Comparison of ENCODE assay signal across 21 mouse cellular contexts in genomic region chr2:65538436-65538835, GRCm38 (mm10). TPM values are rescaled to one million over a fixed set of nuclear protein-coding genes. Genes with fewer than 3 reads are reported as not detected.
"Had no signal": no experiment of that assay in that cellular context is flagged by ENCODE, and none has a peak within 500 bp of the region (broad histone marks: within the 10 kb centered on the region; RNA-seq: fewer than 3 reads in every experiment).

No protein-coding gene starts in this region.

- H3K27me3 ChIP-seq: limb, embryonic 15.5 days; megakaryocyte, embryonic 14.5 days; neural tube, embryonic 12.5 days had no signal

- H3K9ac ChIP-seq: limb, embryonic 15.5 days; liver, embryonic 14.5 days; liver, postnatal 0 days; lung, embryonic 14.5 days; neural tube, embryonic 12.5 days had no signal

- H3K4me1 ChIP-seq: limb, embryonic 15.5 days; megakaryocyte, embryonic 14.5 days had no signal

- H3K4me2 ChIP-seq: limb, embryonic 15.5 days; liver, embryonic 11.5 days; lung, embryonic 14.5 days; neural tube, embryonic 12.5 days had no signal

- DNase-seq: kidney, adult 2 months; kidney, postnatal 25 days; liver, postnatal 0 days; lung, embryonic 14.5 days; lung, postnatal 36 days; midbrain, embryonic 14.5 days; retina, postnatal 1 day; right cerebral cortex, postnatal 14 days; right cerebral cortex, postnatal 4 days; thymus, postnatal 25 days had no signal

- H3K36me3 ChIP-seq: limb, embryonic 15.5 days; midbrain, embryonic 10.5 days; neural tube, embryonic 12.5 days had no signal

- ATAC-seq: intestine, postnatal 0 days; liver, postnatal 0 days; lung, postnatal 0 days had no signal

- H3K4me3 ChIP-seq: limb, embryonic 15.5 days; megakaryocyte, embryonic 14.5 days; midbrain, embryonic 10.5 days; neural tube, embryonic 12.5 days had no signal

- H3K9me3 ChIP-seq: limb, embryonic 15.5 days; midbrain, embryonic 10.5 days; neural tube, embryonic 12.5 days had no signal

- H3K27ac ChIP-seq: kidney, postnatal 0 days; limb, embryonic 15.5 days; liver, embryonic 14.5 days; midbrain, embryonic 10.5 days; neural tube, embryonic 12.5 days; stomach, postnatal 0 days had no signal

RNA-seq across cellular contexts. Expression of gene Scn3a, which starts 29.0 kb away (rescaled TPM):
- total RNA-seq: neutrophil, adult 5-6 weeks had no signal
